Mouse (Mus musculus): ENCODE results near the gene Ndrg2. TPM values are rescaled to one million over a fixed set of nuclear protein-coding genes. Genes with fewer than 3 reads are reported as not detected.
"Not testable (repeated sequence)": the region's sequence is repeated elsewhere in the genome, so short reads cannot be mapped to it uniquely, and the experiment has no call there.

Gene Ndrg2
- polyA plus RNA-seq, 1 experiment = 24.7 TPM

- peaks cover 23% of the 10 kb centered on the region for H3K79me2 ChIP-seq (ENCODE audit: control insufficient read depth, insufficient read depth)
- no peaks in the 10 kb centered on the region for H3K27me3 ChIP-seq (ENCODE audit: control insufficient read depth, insufficient read depth, insufficient read length)
- no peak overlapping the region for H3ac ChIP-seq (ENCODE audit: control insufficient read depth, insufficient read length, low read depth)
- peaks cover 15% of the 10 kb centered on the region for H3K36me3 ChIP-seq (ENCODE audit: control insufficient read depth, insufficient read depth)
- peak overlapping the region; percentile 83 for H3K4me3 ChIP-seq (ENCODE audit: insufficient read depth, poor library complexity, severe bottlenecking)
- TF ChIP-seq MYOD1 (IDR thresholded peaks at IDR 0.05; ENCODE audit: control insufficient read depth, insufficient read length, low read depth) = no peak
- TF ChIP-seq CTCF (IDR thresholded peaks at IDR 0.05; ENCODE audit: control insufficient read depth, insufficient read depth, insufficient read length) = no peak
- no peak for TF ChIP-seq FOSL1 (IDR thresholded peaks at IDR 0.05; ENCODE audit: insufficient read depth, low read length, poor library complexity, severe bottlenecking)
- no peak for TF ChIP-seq CEBPB (IDR thresholded peaks at IDR 0.05; ENCODE audit: low read depth)
- no peak for TF ChIP-seq MAX (IDR thresholded peaks at IDR 0.05)
- no peak for TF ChIP-seq MYOG (IDR thresholded peaks at IDR 0.05; ENCODE audit: control insufficient read depth, extremely low read depth, insufficient read length)
- no peak for TF ChIP-seq USF1 (IDR thresholded peaks at IDR 0.05; ENCODE audit: low read depth)
- H3K79me3 ChIP-seq (ENCODE audit: low read depth) = peaks cover 3% of the 10 kb centered on the region
Measured at GRCm38 (mm10) chr14:51884031-51884544, 29.9 kb downstream of the Ndrg2 start.

- TF ChIP-seq MYOG (IDR thresholded peaks at IDR 0.05; ENCODE audit: control insufficient read depth, extremely low read depth, insufficient read length) (no peak), USF1 (IDR thresholded peaks at IDR 0.05; ENCODE audit: low read depth) (peak; percentile 39)
- Histone ChIP-seq H3ac (ENCODE audit: control insufficient read depth, insufficient read length, low read depth) (no peak overlapping the region), H3K79me2 (ENCODE audit: control insufficient read depth, insufficient read depth) (peaks cover 23% of the 10 kb centered on the region), H3K27me3 (ENCODE audit: control insufficient read depth, insufficient read depth, insufficient read length) (no peaks in the 10 kb centered on the region), H3K36me3 (ENCODE audit: control insufficient read depth, insufficient read depth) (peaks cover 13% of the 10 kb centered on the region), H3K4me3 (ENCODE audit: insufficient read depth, poor library complexity, severe bottlenecking) (peak overlapping the region; percentile 83), H3K79me3 (ENCODE audit: low read depth) (peaks cover 3% of the 10 kb centered on the region)
Measured at GRCm38 (mm10) chr14:51883527-51884030, 30.4 kb downstream of the Ndrg2 start.

- no peak overlapping the region for H3K4me3 ChIP-seq (ENCODE audit: insufficient read depth, poor library complexity, severe bottlenecking)
- no peaks in the 10 kb centered on the region for H3K27me3 ChIP-seq (ENCODE audit: control insufficient read depth, insufficient read depth, insufficient read length)
- no peaks in the 10 kb centered on the region for H3K79me2 ChIP-seq (ENCODE audit: control insufficient read depth, insufficient read depth)
- TF ChIP-seq MYOD1 (IDR thresholded peaks at IDR 0.05; ENCODE audit: control insufficient read depth, insufficient read length, low read depth) = no peak
- TF ChIP-seq MAX (IDR thresholded peaks at IDR 0.05) = no peak
- TF ChIP-seq FOSL1 (IDR thresholded peaks at IDR 0.05; ENCODE audit: insufficient read depth, low read length, poor library complexity, severe bottlenecking) = no peak
- no peak for TF ChIP-seq CEBPB (IDR thresholded peaks at IDR 0.05; ENCODE audit: low read depth)
- no peak for TF ChIP-seq USF1 (IDR thresholded peaks at IDR 0.05; ENCODE audit: low read depth)
- no peak for TF ChIP-seq MYOG (IDR thresholded peaks at IDR 0.05; ENCODE audit: control insufficient read depth, extremely low read depth, insufficient read length)
- TF ChIP-seq CTCF (IDR thresholded peaks at IDR 0.05; ENCODE audit: control insufficient read depth, insufficient read depth, insufficient read length) = no peak
- no peaks in the 10 kb centered on the region for H3K79me3 ChIP-seq (ENCODE audit: low read depth)
- H3K36me3 ChIP-seq (ENCODE audit: control insufficient read depth, insufficient read depth) = no peaks in the 10 kb centered on the region
- H3ac ChIP-seq (ENCODE audit: control insufficient read depth, insufficient read length, low read depth) = no peak overlapping the region
Measured at GRCm38 (mm10) chr14:51877517-51877916, 36.4 kb downstream of the Ndrg2 start.

- no peak overlapping the region for H3K4me3 ChIP-seq (ENCODE audit: insufficient read depth, poor library complexity, severe bottlenecking)
- no peaks in the 10 kb centered on the region for H3K79me3 ChIP-seq (ENCODE audit: low read depth)
- no peaks in the 10 kb centered on the region for H3K79me2 ChIP-seq (ENCODE audit: control insufficient read depth, insufficient read depth)
- H3K27me3 ChIP-seq (ENCODE audit: control insufficient read depth, insufficient read depth, insufficient read length) = no peaks in the 10 kb centered on the region
- no peaks in the 10 kb centered on the region for H3K36me3 ChIP-seq (ENCODE audit: control insufficient read depth, insufficient read depth)
- no peak overlapping the region for H3ac ChIP-seq (ENCODE audit: control insufficient read depth, insufficient read length, low read depth)
- no peak for TF ChIP-seq CEBPB (IDR thresholded peaks at IDR 0.05; ENCODE audit: low read depth)
- no peak for TF ChIP-seq MYOD1 (IDR thresholded peaks at IDR 0.05; ENCODE audit: control insufficient read depth, insufficient read length, low read depth)
- no peak for TF ChIP-seq USF1 (IDR thresholded peaks at IDR 0.05; ENCODE audit: low read depth)
- no peak for TF ChIP-seq MAX (IDR thresholded peaks at IDR 0.05)
- TF ChIP-seq CTCF (IDR thresholded peaks at IDR 0.05; ENCODE audit: control insufficient read depth, insufficient read depth, insufficient read length) = no peak
- no peak for TF ChIP-seq FOSL1 (IDR thresholded peaks at IDR 0.05; ENCODE audit: insufficient read depth, low read length, poor library complexity, severe bottlenecking)
- no peak for TF ChIP-seq MYOG (IDR thresholded peaks at IDR 0.05; ENCODE audit: control insufficient read depth, extremely low read depth, insufficient read length)
Measured at GRCm38 (mm10) chr14:51871741-51872140, 42.2 kb downstream of the Ndrg2 start.

- TF ChIP-seq MAX (IDR thresholded peaks at IDR 0.05) = no peak
- no peak for TF ChIP-seq CTCF (IDR thresholded peaks at IDR 0.05; ENCODE audit: control insufficient read depth, insufficient read depth, insufficient read length)
- no peak for TF ChIP-seq FOSL1 (IDR thresholded peaks at IDR 0.05; ENCODE audit: insufficient read depth, low read length, poor library complexity, severe bottlenecking)
- no peak for TF ChIP-seq USF1 (IDR thresholded peaks at IDR 0.05; ENCODE audit: low read depth)
- no peak for TF ChIP-seq MYOG (IDR thresholded peaks at IDR 0.05; ENCODE audit: control insufficient read depth, extremely low read depth, insufficient read length)
- no peak for TF ChIP-seq MYOD1 (IDR thresholded peaks at IDR 0.05; ENCODE audit: control insufficient read depth, insufficient read length, low read depth)
- TF ChIP-seq CEBPB (IDR thresholded peaks at IDR 0.05; ENCODE audit: low read depth) = no peak
- Histone ChIP-seq H3K36me3 (ENCODE audit: control insufficient read depth, insufficient read depth) (no peaks in the 10 kb centered on the region), H3ac (ENCODE audit: control insufficient read depth, insufficient read length, low read depth) (no peak overlapping the region), H3K79me2 (ENCODE audit: control insufficient read depth, insufficient read depth) (no peaks in the 10 kb centered on the region), H3K79me3 (ENCODE audit: low read depth) (no peaks in the 10 kb centered on the region), H3K4me3 (ENCODE audit: insufficient read depth, poor library complexity, severe bottlenecking) (no peak overlapping the region), H3K27me3 (ENCODE audit: control insufficient read depth, insufficient read depth, insufficient read length) (no peaks in the 10 kb centered on the region)
Measured at GRCm38 (mm10) chr14:51870756-51871155, 43.2 kb downstream of the Ndrg2 start.

- not testable (repeated sequence) for H3K4me3 ChIP-seq (ENCODE audit: insufficient read depth, poor library complexity, severe bottlenecking); H3K27me3 ChIP-seq (ENCODE audit: control insufficient read depth, insufficient read depth, insufficient read length); H3K79me3 ChIP-seq (ENCODE audit: low read depth); H3K79me2 ChIP-seq (ENCODE audit: control insufficient read depth, insufficient read depth); H3K36me3 ChIP-seq (ENCODE audit: control insufficient read depth, insufficient read depth); H3ac ChIP-seq (ENCODE audit: control insufficient read depth, insufficient read length, low read depth)
Measured at GRCm38 (mm10) chr14:51863603-51864002, 50.4 kb downstream of the Ndrg2 start.

- not testable (repeated sequence) for H3K4me3 ChIP-seq (ENCODE audit: insufficient read depth, poor library complexity, severe bottlenecking); H3ac ChIP-seq (ENCODE audit: control insufficient read depth, insufficient read length, low read depth); H3K79me2 ChIP-seq (ENCODE audit: control insufficient read depth, insufficient read depth); H3K79me3 ChIP-seq (ENCODE audit: low read depth); H3K36me3 ChIP-seq (ENCODE audit: control insufficient read depth, insufficient read depth); H3K27me3 ChIP-seq (ENCODE audit: control insufficient read depth, insufficient read depth, insufficient read length)
Measured at GRCm38 (mm10) chr14:51855280-51855679, 58.7 kb downstream of the Ndrg2 start.

Measured in C2C12 (cell line).